Mouse (Mus musculus) liver, embryonic 18 days (tissue): ENCODE measurements around the gene Cd209b. TPM values are rescaled to one million over a fixed set of nuclear protein-coding genes. Genes with fewer than 3 reads are reported as not detected.

Experiments
- polyA plus RNA-seq: library from polyadenylated mRNA; depleted of rRNA; stranded (reverse); fragments of >200 nt; gene quantifications from 2 replicates; pipeline ENCODE4 v1.2.3, GENCODE M21; 2012; rRNA removed

Gene Cd209b
- polyA plus RNA-seq: 0.06 TPM in 1 of 2 replicates, not detected in the other

GRCm38 (mm10) chr8:3926744-3927143 lies at the start of gene Cd209b:
Gene Cd209b (minus strand): TSS chr8:3926844.

GRCm38 (mm10) chr8:3954646-3955045 lies 28.0 kb upstream of the Cd209b start, which contains the start of gene Cd209c:
Gene Cd209c (minus strand): TSS chr8:3954746.

GRCm38 (mm10) chr8:3878455-3878854 lies 48.2 kb downstream of the Cd209b start, which contains the start of gene Cd209d:
Gene Cd209d (minus strand): TSS chr8:3878555.

Other genes starting within 250 kb of the Cd209b start
- gene Fcer2a, start 232.7 kb downstream of the Cd209b start, polyA plus RNA-seq: 0.01 and 0.02 TPM in 2 replicates
- gene Clec4g, start 206.2 kb downstream of the Cd209b start, polyA plus RNA-seq: 19.1 and 23.2 TPM in 2 replicates
- 0.09 and 0.14 TPM in 2 replicates for gene Cd209a, start 177.9 kb downstream of the Cd209b start, polyA plus RNA-seq
- gene Cd209e, start 72.5 kb downstream of the Cd209b start, polyA plus RNA-seq: not detected in 2 replicates
- gene Cd209d, start 48.3 kb downstream of the Cd209b start, polyA plus RNA-seq: not detected in 2 replicates
- 0.02 and 0.04 TPM in 2 replicates for gene Cd209c, start 27.9 kb upstream of the Cd209b start, polyA plus RNA-seq
- gene Cd209f, start 179.0 kb upstream of the Cd209b start, polyA plus RNA-seq: 3.6 and 3.7 TPM in 2 replicates
- gene Cd209g, start 207.3 kb upstream of the Cd209b start, polyA plus RNA-seq: 0.22 and 0.35 TPM in 2 replicates
- gene Evi5l, start 239.7 kb upstream of the Cd209b start, polyA plus RNA-seq: 3.2 and 4.3 TPM in 2 replicates